Mouse (Mus musculus): ENCODE results near the gene Ap3m1. TPM values are rescaled to one million over a fixed set of nuclear protein-coding genes. Genes with fewer than 3 reads are reported as not detected.

Gene Ap3m1
- polyA plus RNA-seq, 1 experiment from 2014 or later: 41.4 TPM

DNA sequence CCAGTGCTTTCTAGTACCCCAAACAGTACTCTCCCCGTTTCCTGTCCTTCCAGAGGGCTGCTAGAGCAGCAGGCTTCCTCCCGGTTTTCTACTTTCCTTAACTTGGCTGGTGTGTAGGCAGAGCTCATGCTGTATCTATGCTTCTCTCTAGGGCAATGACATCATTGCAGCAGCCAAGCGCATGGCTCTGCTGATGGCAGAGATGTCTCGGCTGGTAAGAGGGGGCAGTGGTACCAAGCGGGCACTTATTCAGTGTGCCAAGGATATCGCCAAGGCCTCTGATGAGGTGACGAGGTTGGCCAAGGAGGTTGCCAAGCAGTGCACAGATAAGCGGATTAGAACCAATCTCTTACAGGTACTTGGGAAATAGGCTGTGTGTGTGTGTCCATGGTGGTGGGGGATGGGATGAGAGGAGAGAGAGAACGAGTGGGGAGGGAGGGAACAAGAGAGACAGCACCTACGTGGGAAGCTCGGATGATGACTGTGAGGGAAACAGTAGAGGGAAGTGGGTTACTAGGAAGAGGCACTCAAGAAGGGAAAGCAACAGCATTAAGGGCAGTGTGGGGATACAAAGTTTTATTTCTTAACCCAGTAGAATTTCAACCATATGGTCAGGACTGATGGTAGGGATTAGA is 23.2 kb downstream of the Ap3m1 start:
- no peaks in the 10 kb centered on the region for H3K27me3 ChIP-seq
- CTCF ChIA-PET: interaction anchor here (1.0 kb wide), 1 partner anchor 92 kb away, joined by 3 read pairs; no protein-coding TSS in a partner anchor
- in situ Hi-C loops (cut with MboI; ENCODE audit: low pct_unique_long_range_greater_than_20kb): no loop called here
- POLR2A ChIA-PET: interaction anchor here (1.1 kb wide), 1 partner anchor 9 kb away, joined by 4 read pairs; no protein-coding TSS in a partner anchor
- no peak for TF ChIP-seq CTCF (IDR thresholded peaks at IDR 0.05)
- ATAC-seq (no peak), DNase-seq (ENCODE audit: low read depth, low spot score) (no peak)

- in situ Hi-C loops (cut with MboI; ENCODE audit: low pct_unique_long_range_greater_than_20kb): no loop called here
Observed at GRCm38 (mm10) chr14:21027542-21027941, 24.8 kb downstream of the Ap3m1 start.

DNA sequence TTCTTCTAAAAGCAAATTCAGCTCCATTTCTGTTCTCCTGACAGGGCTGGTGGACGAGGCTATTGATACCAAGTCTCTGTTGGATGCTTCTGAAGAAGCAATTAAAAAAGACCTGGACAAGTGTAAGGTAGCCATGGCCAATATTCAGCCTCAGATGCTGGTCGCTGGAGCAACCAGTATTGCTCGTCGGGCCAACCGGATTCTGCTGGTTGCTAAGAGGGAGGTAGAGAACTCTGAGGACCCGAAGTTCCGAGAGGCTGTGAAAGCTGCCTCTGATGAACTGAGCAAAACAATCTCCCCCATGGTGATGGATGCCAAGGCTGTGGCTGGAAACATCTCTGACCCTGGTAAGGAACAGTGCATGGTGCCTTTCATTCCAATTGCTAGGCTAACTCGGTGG is 31.9 kb downstream of the Ap3m1 start:
- no peak for ATAC-seq
- DNase-seq (ENCODE audit: low read depth, low spot score): no peak
- TF ChIP-seq CTCF (IDR thresholded peaks at IDR 0.05): no peak

More at GRCm38 (mm10) chr14:21027542-21027941, 24.8 kb downstream of the Ap3m1 start:
- no peaks in the 10 kb centered on the region for H3K27me3 ChIP-seq
- no peak for DNase-seq (ENCODE audit: low read depth, low spot score)
- ATAC-seq: no peak
- CTCF ChIA-PET: interaction anchor here (0.6 to 2.0 kb wide), 3 partner anchors 11 to 31 kb away, joined by 3 to 6 read pairs (median 3); no protein-coding TSS in a partner anchor
- TF ChIP-seq CTCF (IDR thresholded peaks at IDR 0.05): no peak
- POLR2A ChIA-PET: interaction anchor here (0.6 kb wide), 2 partner anchors 191 to 1042 kb away, joined by 3 to 7 read pairs; partner anchors contain the start of gene Plau

DNA sequence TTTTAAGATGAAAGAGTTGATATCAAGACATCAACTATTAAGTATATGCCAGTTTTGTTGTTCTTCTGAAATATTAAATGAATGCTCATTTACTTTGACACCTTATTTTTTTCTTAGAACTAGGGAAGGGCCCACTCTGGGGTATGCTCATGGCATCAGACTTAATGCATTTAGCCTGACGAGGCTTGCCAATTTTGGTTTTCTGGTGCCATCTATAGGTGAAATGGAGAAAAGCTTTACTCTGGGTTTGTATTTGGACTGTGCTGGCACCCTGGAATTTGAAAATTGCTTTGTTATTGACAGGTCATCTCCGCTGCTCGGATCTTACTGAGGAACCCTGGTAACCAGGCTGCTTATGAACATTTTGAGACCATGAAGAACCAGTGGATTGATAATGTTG is 33.3 kb downstream of the Ap3m1 start:
- peak; percentile 67 for TF ChIP-seq CTCF (IDR thresholded peaks at IDR 0.05)
- H3K27me3 ChIP-seq: no peaks in the 10 kb centered on the region
- no peak for ATAC-seq
- in situ Hi-C loops (cut with MboI; ENCODE audit: low pct_unique_long_range_greater_than_20kb): no loop called here
- ChIA-PET CTCF (interaction anchor here (0.6 to 2.7 kb wide), 4 partner anchors 9 to 215 kb away, joined by 3 to 11 read pairs (median 4); no protein-coding TSS in a partner anchor), POLR2A (interaction anchor here (0.6 kb wide), 1 partner anchor 15 kb away, joined by 3 read pairs; no protein-coding TSS in a partner anchor)
- no peak for DNase-seq (ENCODE audit: low read depth, low spot score)

More for the DNA sequence above, 31.9 kb downstream of the Ap3m1 start:
- H3K27me3 ChIP-seq: no peaks in the 10 kb centered on the region
- in situ Hi-C loops (cut with MboI; ENCODE audit: low pct_unique_long_range_greater_than_20kb): no loop called here
- ChIA-PET CTCF (no interaction called here), POLR2A (interaction anchor here (0.6 to 1.0 kb wide), 3 partner anchors 9 to 29 kb away, joined by 3 to 6 read pairs (median 4); no protein-coding TSS in a partner anchor)

- no peak for TF ChIP-seq CTCF (IDR thresholded peaks at IDR 0.05)
- POLR2A ChIA-PET: no interaction called here
- no peak for ATAC-seq
- H3K27me3 ChIP-seq: no peaks in the 10 kb centered on the region
- no peak for DNase-seq (ENCODE audit: low read depth, low spot score)
- in situ Hi-C loops (cut with MboI; ENCODE audit: low pct_unique_long_range_greater_than_20kb): no loop called here
- CTCF ChIA-PET: interaction anchor here (2.7 kb wide), 1 partner anchor 214 kb away, joined by 11 read pairs; no protein-coding TSS in a partner anchor
Observed at GRCm38 (mm10) chr14:21017871-21018270, 34.4 kb downstream of the Ap3m1 start.

- no peak for ATAC-seq
- ChIA-PET CTCF (interaction anchor here (1.1 kb wide), 1 partner anchor 36 kb away, joined by 5 read pairs; no protein-coding TSS in a partner anchor), POLR2A (interaction anchor here (0.6 kb wide), 2 partner anchors 80 to 791 kb away, joined by 3 to 5 read pairs; no protein-coding TSS in a partner anchor)
- H3K27me3 ChIP-seq: no peaks in the 10 kb centered on the region
- in situ Hi-C loops (cut with MboI; ENCODE audit: low pct_unique_long_range_greater_than_20kb): no loop called here
- no peak for DNase-seq (ENCODE audit: low read depth, low spot score)
- no peak for TF ChIP-seq CTCF (IDR thresholded peaks at IDR 0.05)
Observed at GRCm38 (mm10) chr14:21013800-21014334, 38.4 kb downstream of the Ap3m1 start.

- no peak for DNase-seq (ENCODE audit: low read depth, low spot score)
- in situ Hi-C loops (cut with MboI; ENCODE audit: low pct_unique_long_range_greater_than_20kb): no loop called here
- POLR2A ChIA-PET: interaction anchor here (1.2 kb wide), 1 partner anchor 128 kb away, joined by 3 read pairs; no protein-coding TSS in a partner anchor
- no peak for ATAC-seq
- H3K27me3 ChIP-seq: no peaks in the 10 kb centered on the region
- TF ChIP-seq CTCF (IDR thresholded peaks at IDR 0.05): no peak
- CTCF ChIA-PET: interaction anchor here (1.2 to 1.6 kb wide), 4 partner anchors 8 to 126 kb away, joined by 3 to 6 read pairs (median 4); no protein-coding TSS in a partner anchor
Observed at GRCm38 (mm10) chr14:20999617-21000016, 52.7 kb downstream of the Ap3m1 start.

DNA sequence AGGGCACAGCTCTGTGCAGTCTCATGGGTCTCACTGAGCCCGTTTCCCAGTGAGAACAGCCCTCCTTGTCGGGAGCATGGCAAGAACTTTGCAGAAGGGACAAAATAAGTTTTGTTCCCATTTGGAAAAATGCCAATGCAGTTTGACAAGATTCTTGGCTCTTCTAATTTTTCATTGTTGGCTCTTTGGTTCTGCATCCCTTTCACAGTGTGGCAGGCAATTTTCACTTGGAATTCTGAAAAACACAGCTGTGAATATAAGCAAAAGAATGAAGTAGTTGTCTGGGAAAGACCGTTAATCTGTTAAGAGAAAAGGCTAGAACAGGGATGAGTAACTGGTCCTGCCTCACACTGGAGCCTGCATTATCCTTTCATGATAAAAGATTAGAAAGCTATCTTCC is 54.8 kb downstream of the Ap3m1 start:
- H3K27me3 ChIP-seq: no peaks in the 10 kb centered on the region
- ChIA-PET POLR2A (interaction anchor here (1.5 kb wide), 1 partner anchor 67 kb away, joined by 3 read pairs; no protein-coding TSS in a partner anchor), CTCF (interaction anchor here (1.1 to 1.8 kb wide), 2 partner anchors 12 to 101 kb away, joined by 3 to 6 read pairs; no protein-coding TSS in a partner anchor)
- in situ Hi-C loops (cut with MboI; ENCODE audit: low pct_unique_long_range_greater_than_20kb): no loop called here
- DNase-seq (ENCODE audit: low read depth, low spot score): no peak
- TF ChIP-seq CTCF (IDR thresholded peaks at IDR 0.05): no peak
- no peak for ATAC-seq

GRCm38 (mm10) chr14:20996361-20996760 is 55.9 kb downstream of the Ap3m1 start:
- no peak for DNase-seq (ENCODE audit: low read depth, low spot score)
- no peaks in the 10 kb centered on the region for H3K27me3 ChIP-seq
- in situ Hi-C loops (cut with MboI; ENCODE audit: low pct_unique_long_range_greater_than_20kb): no loop called here
- ChIA-PET POLR2A (no interaction called here), CTCF (no interaction called here)
- ATAC-seq: no peak
- TF ChIP-seq CTCF (IDR thresholded peaks at IDR 0.05): no peak

DNA sequence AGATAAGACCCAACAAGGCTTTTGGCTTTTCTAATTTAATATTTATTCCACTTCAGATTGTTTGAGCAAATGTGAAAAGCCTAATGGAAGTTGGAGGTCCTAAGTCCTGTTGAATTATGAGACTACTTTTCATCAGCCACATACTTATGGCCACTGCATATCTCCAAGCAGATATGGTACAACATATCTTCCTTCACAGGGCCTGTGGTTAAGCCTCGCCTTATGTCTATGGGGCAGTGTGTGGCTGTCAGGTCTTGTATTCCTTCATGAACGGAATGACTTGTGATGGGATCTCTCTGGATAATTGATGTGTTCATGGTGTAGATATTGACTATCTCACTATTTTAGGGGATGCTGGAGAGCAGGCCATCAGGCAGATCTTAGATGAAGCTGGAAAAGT is 56.8 kb downstream of the Ap3m1 start:
- no peaks in the 10 kb centered on the region for H3K27me3 ChIP-seq
- CTCF ChIA-PET: interaction anchor here (1.4 kb wide), 1 partner anchor 44 kb away, joined by 3 read pairs; no protein-coding TSS in a partner anchor
- TF ChIP-seq CTCF (IDR thresholded peaks at IDR 0.05): no peak
- in situ Hi-C loops (cut with MboI; ENCODE audit: low pct_unique_long_range_greater_than_20kb): no loop called here
- no peak for ATAC-seq
- POLR2A ChIA-PET: no interaction called here
- no peak for DNase-seq (ENCODE audit: low read depth, low spot score)
